Mouse (Mus musculus): ENCODE data around the gene Hist1h2ag.
A peak's percentile ranks its signal among the peaks of the same experiment; 100 is the strongest.

The Hist1h2ag gene

GRCm38 (mm10) chr13:22008707-22009106 lies 34.0 kb downstream of the Hist1h2ag start:
- DNase-seq (ENCODE audit: low read depth): no peak

GRCm38 (mm10) chr13:22007872-22008271 lies 34.9 kb downstream of the Hist1h2ag start:
- no peak for DNase-seq (ENCODE audit: low read depth)

GRCm38 (mm10) chr13:22007121-22007510 lies 35.6 kb downstream of the Hist1h2ag start:
- DNase-seq (ENCODE audit: low read depth): no peak

- DNase-seq (ENCODE audit: low read depth): peak; percentile 89
These were observed 36.2 kb downstream of the Hist1h2ag start for GRCm38 (mm10) chr13:22006334-22007120.

GRCm38 (mm10) chr13:22005605-22006333 lies 37.0 kb downstream of the Hist1h2ag start:
- peak; percentile 89 for DNase-seq (ENCODE audit: low read depth)

- peak; percentile 91 for DNase-seq (ENCODE audit: low read depth)
These were observed 40.9 kb downstream of the Hist1h2ag start for GRCm38 (mm10) chr13:22001823-22002222.

GRCm38 (mm10) chr13:22001346-22001745 lies 41.4 kb downstream of the Hist1h2ag start:
- DNase-seq (ENCODE audit: low read depth): peak; percentile 90

- DNase-seq (ENCODE audit: low read depth): no peak
These were observed 43.6 kb downstream of the Hist1h2ag start for GRCm38 (mm10) chr13:21999147-21999546.

GRCm38 (mm10) chr13:21998412-21998811 lies 44.3 kb downstream of the Hist1h2ag start:
- DNase-seq (ENCODE audit: low read depth): no peak

- DNase-seq (ENCODE audit: low read depth): no peak
These were observed 44.9 kb downstream of the Hist1h2ag start for GRCm38 (mm10) chr13:21997821-21998220.

GRCm38 (mm10) chr13:21997201-21997820 lies 45.4 kb downstream of the Hist1h2ag start:
- no peak for DNase-seq (ENCODE audit: low read depth)

- no peak for DNase-seq (ENCODE audit: low read depth)
These were observed 45.9 kb downstream of the Hist1h2ag start for GRCm38 (mm10) chr13:21996840-21997185.

GRCm38 (mm10) chr13:21996101-21996839 lies 46.5 kb downstream of the Hist1h2ag start:
- peak; percentile 45 for DNase-seq (ENCODE audit: low read depth)

GRCm38 (mm10) chr13:21995331-21995914 lies 47.3 kb downstream of the Hist1h2ag start:
- no peak for DNase-seq (ENCODE audit: low read depth)

- no peak for DNase-seq (ENCODE audit: low read depth)
These were observed 47.8 kb downstream of the Hist1h2ag start for GRCm38 (mm10) chr13:21994896-21995295.

GRCm38 (mm10) chr13:21993957-21994738 lies 48.6 kb downstream of the Hist1h2ag start:
- no peak for DNase-seq (ENCODE audit: low read depth)

- DNase-seq (ENCODE audit: low read depth): no peak
These were observed 50.2 kb downstream of the Hist1h2ag start for GRCm38 (mm10) chr13:21992550-21992949.
